Comparison of ENCODE assay signal across 23 mouse cellular contexts in genomic region chr7:125566420-125566819, GRCm38 (mm10). TPM values are rescaled to one million over a fixed set of nuclear protein-coding genes. Genes with fewer than 3 reads are reported as not detected.
DNase-seq lines count a peak whose midpoint lies in the region; ATAC-seq and TF ChIP-seq lines count a peak whose summit lies in the region.
"Had no signal": no experiment of that assay in that cellular context is flagged by ENCODE, and none has a peak within 500 bp of the region (broad histone marks: within the 10 kb centered on the region; RNA-seq: fewer than 3 reads in every experiment).

No protein-coding gene starts in this region.

- H3K36me3 ChIP-seq in kidney, embryonic 16.5 days (ENCODE audit: insufficient read depth, low read length): peaks cover 23% of the 10 kb centered on the region; the same call in 1 of the 2 replicates
- peaks cover 41% of the 10 kb centered on the region for H3K36me3 ChIP-seq in lung, postnatal 0 days (ENCODE audit: insufficient read depth, low read length)
- peaks cover 9% of the 10 kb centered on the region; the same call in 1 of the 2 replicates for H3K36me3 ChIP-seq in stomach, embryonic 16.5 days (ENCODE audit: control insufficient read depth, insufficient read depth, low read length)
- peaks cover 3% of the 10 kb centered on the region; the same call in 1 of the 2 replicates for H3K36me3 ChIP-seq in kidney, embryonic 14.5 days (ENCODE audit: control insufficient read depth, insufficient read depth, low read length)
- H3K36me3 ChIP-seq: embryonic facial prominence, embryonic 12.5 days; forebrain, embryonic 12.5 days; midbrain, embryonic 12.5 days; neural tube, embryonic 15.5 days had no signal

- H3K4me3 ChIP-seq in kidney, embryonic 16.5 days (ENCODE audit: low read length): no peak overlapping the region
- H3K4me3 ChIP-seq in lung, postnatal 0 days (ENCODE audit: low read depth, low read length): no peak overlapping the region
- no peak overlapping the region for H3K4me3 ChIP-seq in stomach, embryonic 16.5 days (replicated peaks; ENCODE audit: low read length)
- no peak overlapping the region for H3K4me3 ChIP-seq in kidney, embryonic 14.5 days (ENCODE audit: low read length)
- H3K4me3 ChIP-seq: embryonic facial prominence, embryonic 12.5 days; forebrain, embryonic 12.5 days; heart, embryonic 13.5 days; midbrain, embryonic 12.5 days; neural tube, embryonic 15.5 days had no signal

- no peak overlapping the region for H3K27ac ChIP-seq in kidney, embryonic 16.5 days (ENCODE audit: low read length)
- H3K27ac ChIP-seq in lung, postnatal 0 days (ENCODE audit: low read length): 0 out of 2 replicates have a peak overlapping the region, but pooled peaks have one; percentile 51
- no peak overlapping the region for H3K27ac ChIP-seq in stomach, embryonic 16.5 days (ENCODE audit: low read length)
- H3K27ac ChIP-seq in kidney, embryonic 14.5 days (ENCODE audit: low read depth, low read length): no peak overlapping the region
- H3K27ac ChIP-seq: embryonic facial prominence, embryonic 12.5 days; forebrain, embryonic 12.5 days; heart, embryonic 13.5 days; hindbrain, postnatal 0 days; liver, embryonic 14.5 days; midbrain, embryonic 12.5 days; neural tube, embryonic 15.5 days had no signal

- no peaks in the 10 kb centered on the region for H3K27me3 ChIP-seq in kidney, embryonic 16.5 days (ENCODE audit: insufficient read depth, low read length)
- no peaks in the 10 kb centered on the region for H3K27me3 ChIP-seq in lung, postnatal 0 days (replicated peaks; ENCODE audit: insufficient read depth, low read length)
- H3K27me3 ChIP-seq in stomach, embryonic 16.5 days (ENCODE audit: control insufficient read depth, insufficient read depth, low read length): no peaks in the 10 kb centered on the region
- H3K27me3 ChIP-seq in kidney, embryonic 14.5 days (ENCODE audit: control insufficient read depth, insufficient read depth, low read length): no peaks in the 10 kb centered on the region
- H3K27me3 ChIP-seq: embryonic facial prominence, embryonic 12.5 days; forebrain, embryonic 12.5 days; heart, embryonic 13.5 days; midbrain, embryonic 12.5 days; neural tube, embryonic 15.5 days had no signal

- DNase-seq in adrenal gland, adult 2 months: peak; percentile 20
- no peak for DNase-seq in adrenal gland, adult 8-10 months
- no peak for DNase-seq in kidney, postnatal 14 days
- peak; percentile 74 for DNase-seq in lung, postnatal 0 days (ENCODE audit: low spot score)
- DNase-seq in gastrocnemius, adult 8-10 months (ENCODE audit: low spot score in 2 of 2): no peak
- DNase-seq: cerebellum, adult 18-20 months; cerebellum, postnatal 25 days; gastrocnemius, postnatal 10 days; kidney, adult 9 months; kidney, postnatal 4 days; thymus, postnatal 14 days had no signal

- no peak for TF ChIP-seq CTCF in lung, postnatal 0 days (IDR thresholded peaks at IDR 0.05)

- peak; percentile 81 for TF ChIP-seq EP300 in lung, postnatal 0 days (IDR thresholded peaks at IDR 0.05)

- H3K9me3 ChIP-seq in kidney, embryonic 16.5 days (ENCODE audit: low read length): no peaks in the 10 kb centered on the region
- H3K9me3 ChIP-seq in lung, postnatal 0 days (ENCODE audit: low read length): no peaks in the 10 kb centered on the region
- H3K9me3 ChIP-seq in stomach, embryonic 16.5 days (replicated peaks; ENCODE audit: control insufficient read depth, low read length): no peaks in the 10 kb centered on the region
- H3K9me3 ChIP-seq in kidney, embryonic 14.5 days (ENCODE audit: control insufficient read depth, low read length): no peaks in the 10 kb centered on the region
- H3K9me3 ChIP-seq: embryonic facial prominence, embryonic 12.5 days; forebrain, embryonic 12.5 days; heart, embryonic 13.5 days; midbrain, embryonic 12.5 days; neural tube, embryonic 15.5 days had no signal

- 0 out of 2 replicates have a peak, but pooled peaks have one; percentile 11 for ATAC-seq in kidney, embryonic 16.5 days (ENCODE audit: low FRiP score, low TSS enrichment)
- peak; percentile 73 for ATAC-seq in lung, postnatal 0 days
- ATAC-seq in stomach, embryonic 16.5 days (ENCODE audit: insufficient read depth, low FRiP score): peak; percentile 19; the same call in 1 of the 2 replicates
- no peak for ATAC-seq in kidney, embryonic 14.5 days (ENCODE audit: low FRiP score, low TSS enrichment)
- ATAC-seq: CD4-positive, CD25-positive, alpha-beta regulatory T cell, adult 4 months; hindbrain, postnatal 0 days; intestine, embryonic 16.5 days had no signal

- H3K9ac ChIP-seq in kidney, embryonic 16.5 days (replicated peaks; ENCODE audit: low read length): no peak overlapping the region
- no peak overlapping the region for H3K9ac ChIP-seq in lung, postnatal 0 days (replicated peaks; ENCODE audit: low read depth)
- H3K9ac ChIP-seq in stomach, embryonic 16.5 days (ENCODE audit: low read length): no peak overlapping the region
- H3K9ac ChIP-seq in kidney, embryonic 14.5 days (ENCODE audit: low read depth, low read length): no peak overlapping the region
- H3K9ac ChIP-seq: embryonic facial prominence, embryonic 12.5 days; forebrain, embryonic 12.5 days; heart, embryonic 13.5 days; liver, embryonic 14.5 days; midbrain, embryonic 12.5 days; neural tube, embryonic 15.5 days had no signal

- 66% methylated on average over 2 of the region's 2 CpGs for whole genome bisulfite sequencing in kidney, embryonic 16.5 days
- WGBS in lung, postnatal 0 days: 25% methylated on average over 2 of the region's 2 CpGs
- 51% methylated on average over 2 of the region's 2 CpGs for WGBS in stomach, embryonic 16.5 days
- WGBS in kidney, embryonic 14.5 days: 72% methylated on average over 2 of the region's 2 CpGs

- peaks cover 6% of the 10 kb centered on the region; the same call in 1 of the 2 replicates for H3K4me1 ChIP-seq in kidney, embryonic 16.5 days (ENCODE audit: insufficient read depth, low read length)
- peaks cover 7% of the 10 kb centered on the region for H3K4me1 ChIP-seq in lung, postnatal 0 days (ENCODE audit: insufficient read depth, low read depth, low read length)
- peaks cover 7% of the 10 kb centered on the region for H3K4me1 ChIP-seq in stomach, embryonic 16.5 days (ENCODE audit: control insufficient read depth, insufficient read depth, low read length)
- 0 out of 2 replicates have a peak, but pooled peaks cover 1% of the 10 kb centered on the region for H3K4me1 ChIP-seq in kidney, embryonic 14.5 days (ENCODE audit: control insufficient read depth, insufficient read depth, low read length)
- H3K4me1 ChIP-seq: forebrain, embryonic 12.5 days; midbrain, embryonic 12.5 days; neural tube, embryonic 15.5 days had no signal

- no peak overlapping the region for H3K4me2 ChIP-seq in kidney, embryonic 16.5 days (replicated peaks; ENCODE audit: low read depth, low read length)
- no peak overlapping the region for H3K4me2 ChIP-seq in lung, postnatal 0 days (replicated peaks; ENCODE audit: low read depth, low read length)
- no peak overlapping the region for H3K4me2 ChIP-seq in stomach, embryonic 16.5 days (ENCODE audit: low read depth, low read length)
- H3K4me2 ChIP-seq in kidney, embryonic 14.5 days (replicated peaks; ENCODE audit: low read depth, low read length): no peak overlapping the region
- H3K4me2 ChIP-seq: embryonic facial prominence, embryonic 12.5 days; forebrain, embryonic 12.5 days; heart, embryonic 13.5 days; midbrain, embryonic 12.5 days; neural tube, embryonic 15.5 days had no signal

RNA-seq across cellular contexts. Expression of gene Il4ra, which starts 14.5 kb away (rescaled TPM):
- 100 to 1,000 TPM in 1 of 2 experiments, 10 to 100 TPM in 1; 49.6 to 142 TPM for total RNA-seq in adrenal gland, adult 2 months (2021)
- polyA plus RNA-seq in adrenal gland, adult 2 months (2012; rRNA removed): 76.2 and 114 TPM in 2 replicates
- total RNA-seq in adrenal gland, adult 8-10 months (2022): 100 to 1,000 TPM in 2 of 4 experiments, 10 to 100 TPM in 2; 33.7 to 203 (median 102) TPM
- 11.5 and 13.1 TPM in 2 replicates for polyA plus RNA-seq in kidney, embryonic 16.5 days (2015; fragmentation: Nextera tagmentation; extraction: Ambion mirVana)
- polyA plus RNA-seq in lung, postnatal 0 days (2015; fragmentation: Nextera tagmentation; extraction: Ambion mirVana): 29.7 and 31.8 TPM in 2 replicates
- polyA plus RNA-seq in stomach, embryonic 16.5 days (2015; fragmentation: Nextera tagmentation; extraction: Ambion mirVana): 12.3 and 13.8 TPM in 2 replicates
- 1 to 10 TPM; 2.5 to 6.2 (median 3.5) TPM for total RNA-seq in gastrocnemius, adult 8-10 months (2022)
- polyA plus RNA-seq in kidney, embryonic 14.5 days (2014; fragmentation: Nextera tagmentation; extraction: Ambion mirVana): 4.0 and 5.9 TPM in 2 replicates

RNA-seq across cellular contexts. Expression of gene Il21r, which starts 36.8 kb away (rescaled TPM):
- under 1 TPM; 0.52 to 0.76 TPM for total RNA-seq in adrenal gland, adult 2 months (2021)
- 1.9 and 2.4 TPM in 2 replicates for polyA plus RNA-seq in adrenal gland, adult 2 months (2012; rRNA removed)
- 1 to 10 TPM in 2 of 4 experiments, under 1 TPM in 2; 0.70 to 1.6 (median 0.96) TPM for total RNA-seq in adrenal gland, adult 8-10 months (2022)
- polyA plus RNA-seq in kidney, embryonic 16.5 days (2015; fragmentation: Nextera tagmentation; extraction: Ambion mirVana): 0.34 and 0.35 TPM in 2 replicates
- polyA plus RNA-seq in lung, postnatal 0 days (2015; fragmentation: Nextera tagmentation; extraction: Ambion mirVana): 0.38 and 0.65 TPM in 2 replicates
- 0.45 and 0.70 TPM in 2 replicates for polyA plus RNA-seq in stomach, embryonic 16.5 days (2015; fragmentation: Nextera tagmentation; extraction: Ambion mirVana)
- not detected for total RNA-seq in gastrocnemius, adult 8-10 months (2022)
- 0.13 and 0.22 TPM in 2 replicates for polyA plus RNA-seq in kidney, embryonic 14.5 days (2014; fragmentation: Nextera tagmentation; extraction: Ambion mirVana)

Comparison
In these comparisons a context has a peak if more than half of its experiments do, and no peak if none do; other contexts are left out.
1. DNase-seq: peak in adrenal gland, adult 2 months (single experiment) and lung, postnatal 0 days (single experiment); none in adrenal gland, adult 8-10 months (single experiment), kidney, postnatal 14 days (single experiment) and gastrocnemius, adult 8-10 months (0 of 2).